Mouse (Mus musculus): Measurements from ENCODE around the gene Mrpl43. TPM values are rescaled to one million over a fixed set of nuclear protein-coding genes. Genes with fewer than 3 reads are reported as not detected.

Gene Mrpl43
- polyA plus RNA-seq, 1 experiment from 2014 or later: 65.5 TPM

DNA sequence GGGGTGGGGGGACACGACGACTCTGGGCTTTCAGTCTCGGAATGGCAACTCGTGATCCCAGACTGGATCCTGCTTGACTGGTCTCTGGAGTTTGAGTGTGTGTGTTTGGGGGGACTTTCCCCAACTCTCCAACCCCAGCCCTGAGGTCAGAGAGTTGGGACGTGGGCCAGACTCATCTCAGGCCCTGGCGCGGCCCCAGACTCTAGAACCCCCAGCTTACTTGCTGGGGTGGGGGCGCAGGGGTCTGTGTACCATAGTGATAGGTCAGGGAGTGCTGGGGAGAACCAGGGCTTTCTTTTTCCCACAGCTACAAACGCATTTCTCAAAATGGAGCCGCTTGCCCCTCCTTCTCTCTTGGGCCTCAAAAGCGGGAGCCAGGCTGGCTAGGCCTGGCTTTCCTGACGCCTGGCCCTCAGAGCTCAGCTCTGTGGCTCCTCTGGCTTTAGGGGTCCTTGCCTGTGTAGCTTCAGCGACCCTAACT lies 12.1 kb upstream of the Mrpl43 start:
- H3K27ac ChIP-seq (replicated peaks in 1 of 2; ENCODE audit: control insufficient read depth in 1 of 2, insufficient read depth in 1 of 2, low read depth in 2 of 2, low read length in 2 of 2): peak overlapping the region; percentile 98 to 100
- peaks cover 23 to 46% of the 10 kb centered on the region in 2 experiments for H3K4me1 ChIP-seq (ENCODE audit: control insufficient read depth in 2 of 2, insufficient read depth in 2 of 2, low read length in 2 of 2)
- ATAC-seq (ENCODE audit: insufficient number of reproducible peaks, insufficient read depth, low FRiP score, low read depth): no peak

DNA sequence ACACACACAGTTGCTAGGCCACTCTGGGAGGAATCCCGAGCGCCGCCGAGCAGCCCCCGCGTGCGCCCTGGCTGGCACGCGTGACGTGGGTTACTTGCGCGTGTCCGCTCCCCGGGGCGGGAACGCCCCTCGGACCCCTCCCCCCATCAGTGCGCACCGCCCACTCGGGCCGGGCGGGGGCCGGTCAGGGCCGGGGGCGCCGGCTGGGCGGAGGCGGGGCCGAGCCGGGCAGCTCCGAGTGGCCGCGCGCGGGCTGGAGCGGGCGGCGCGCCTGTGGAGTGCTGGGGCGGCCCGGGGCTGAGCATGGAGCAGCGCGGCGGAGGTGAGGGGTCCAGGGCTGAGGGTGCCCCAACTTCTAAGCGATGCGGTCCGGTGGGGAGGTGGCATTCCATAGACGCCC lies 11.7 kb upstream of the Mrpl43 start:
- Histone ChIP-seq H3K27me3 (ENCODE audit: control insufficient read depth, insufficient read depth, low read length) (no peaks in the 10 kb centered on the region), H3K4me2 (ENCODE audit: low read length) (peak overlapping the region; percentile 98), H3K36me3 (ENCODE audit: control insufficient read depth, insufficient read depth, low read length) (peaks cover 24% of the 10 kb centered on the region), H3K9ac (ENCODE audit: low read length) (peak overlapping the region; percentile 96), H3K4me1 (ENCODE audit: control insufficient read depth in 2 of 2, insufficient read depth in 2 of 2, low read length in 2 of 2) (peaks cover 23 to 46% of the 10 kb centered on the region in 2 experiments), H3K27ac (replicated peaks in 1 of 2; ENCODE audit: control insufficient read depth in 1 of 2, insufficient read depth in 1 of 2, low read depth in 2 of 2, low read length in 2 of 2) (peak overlapping the region; percentile 98 to 100), H3K9me3 (ENCODE audit: control insufficient read depth, low read length) (no peaks in the 10 kb centered on the region), H3K4me3 (ENCODE audit: control insufficient read depth in 1 of 2, insufficient read depth in 1 of 2, low read depth in 1 of 2, low read length in 2 of 2) (peak overlapping the region; percentile 68 to 79)
- ATAC-seq (ENCODE audit: insufficient number of reproducible peaks, insufficient read depth, low FRiP score, low read depth): peak; percentile 76
- WGBS: under 1% methylated on average over 48 of the region's 48 CpGs

More for the DNA sequence above, 12.1 kb upstream of the Mrpl43 start:
- Histone ChIP-seq H3K27me3 (ENCODE audit: control insufficient read depth, insufficient read depth, low read length) (no peaks in the 10 kb centered on the region), H3K9me3 (ENCODE audit: control insufficient read depth, low read length) (no peaks in the 10 kb centered on the region), H3K36me3 (ENCODE audit: control insufficient read depth, insufficient read depth, low read length) (peaks cover 25% of the 10 kb centered on the region), H3K4me2 (ENCODE audit: low read length) (peak overlapping the region; percentile 98), H3K9ac (ENCODE audit: low read length) (peak overlapping the region; percentile 96), H3K4me3 (ENCODE audit: control insufficient read depth in 1 of 2, insufficient read depth in 1 of 2, low read depth in 1 of 2, low read length in 2 of 2) (peak overlapping the region; percentile 68 to 79)
- 0% methylated on average over 12 of the region's 13 CpGs for WGBS

DNA sequence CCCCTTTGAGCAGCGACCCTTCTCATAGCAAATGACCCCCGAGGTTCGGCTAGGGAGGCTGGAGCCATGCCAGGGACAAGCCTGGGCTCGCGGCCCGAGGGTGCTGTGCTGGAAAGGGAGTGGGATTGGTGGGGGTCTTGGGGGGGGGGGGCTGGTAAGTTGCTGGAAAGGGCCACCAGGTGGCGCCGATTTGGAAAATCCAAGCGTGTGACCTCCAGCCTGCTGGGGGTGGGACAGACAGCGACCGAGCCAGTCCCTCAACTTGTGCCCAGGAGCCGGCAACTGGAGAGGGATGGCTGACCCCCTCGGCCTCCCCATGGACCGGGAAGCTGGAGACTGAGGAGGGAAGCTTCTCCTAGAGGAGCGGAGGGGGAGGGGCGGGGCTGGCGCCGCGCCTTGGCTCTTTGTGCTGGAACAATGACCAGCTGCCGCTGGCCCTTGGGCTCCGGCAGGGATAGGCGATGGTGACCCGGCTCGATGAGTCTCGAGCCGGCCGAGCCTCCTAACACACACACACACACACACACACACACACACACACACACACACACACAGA lies 11.1 kb upstream of the Mrpl43 start:
- peak; percentile 60 for ATAC-seq (ENCODE audit: insufficient number of reproducible peaks, insufficient read depth, low FRiP score, low read depth)
- Histone ChIP-seq H3K4me1 (ENCODE audit: control insufficient read depth in 2 of 2, insufficient read depth in 2 of 2, low read length in 2 of 2) (peaks cover 23 to 46% of the 10 kb centered on the region in 2 experiments), H3K4me2 (ENCODE audit: low read length) (peak overlapping the region; percentile 98), H3K27ac (replicated peaks in 1 of 2; ENCODE audit: control insufficient read depth in 1 of 2, insufficient read depth in 1 of 2, low read depth in 2 of 2, low read length in 2 of 2) (peak overlapping the region; percentile 98 to 100), H3K27me3 (ENCODE audit: control insufficient read depth, insufficient read depth, low read length) (no peaks in the 10 kb centered on the region), H3K9me3 (ENCODE audit: control insufficient read depth, low read length) (no peaks in the 10 kb centered on the region), H3K4me3 (ENCODE audit: control insufficient read depth in 1 of 2, insufficient read depth in 1 of 2, low read depth in 1 of 2, low read length in 2 of 2) (peak overlapping the region; percentile 68 to 79), H3K9ac (ENCODE audit: low read length) (peak overlapping the region; percentile 96), H3K36me3 (ENCODE audit: control insufficient read depth, insufficient read depth, low read length) (peaks cover 23% of the 10 kb centered on the region)
- WGBS: 1% methylated on average over 23 of the region's 27 CpGs

DNA sequence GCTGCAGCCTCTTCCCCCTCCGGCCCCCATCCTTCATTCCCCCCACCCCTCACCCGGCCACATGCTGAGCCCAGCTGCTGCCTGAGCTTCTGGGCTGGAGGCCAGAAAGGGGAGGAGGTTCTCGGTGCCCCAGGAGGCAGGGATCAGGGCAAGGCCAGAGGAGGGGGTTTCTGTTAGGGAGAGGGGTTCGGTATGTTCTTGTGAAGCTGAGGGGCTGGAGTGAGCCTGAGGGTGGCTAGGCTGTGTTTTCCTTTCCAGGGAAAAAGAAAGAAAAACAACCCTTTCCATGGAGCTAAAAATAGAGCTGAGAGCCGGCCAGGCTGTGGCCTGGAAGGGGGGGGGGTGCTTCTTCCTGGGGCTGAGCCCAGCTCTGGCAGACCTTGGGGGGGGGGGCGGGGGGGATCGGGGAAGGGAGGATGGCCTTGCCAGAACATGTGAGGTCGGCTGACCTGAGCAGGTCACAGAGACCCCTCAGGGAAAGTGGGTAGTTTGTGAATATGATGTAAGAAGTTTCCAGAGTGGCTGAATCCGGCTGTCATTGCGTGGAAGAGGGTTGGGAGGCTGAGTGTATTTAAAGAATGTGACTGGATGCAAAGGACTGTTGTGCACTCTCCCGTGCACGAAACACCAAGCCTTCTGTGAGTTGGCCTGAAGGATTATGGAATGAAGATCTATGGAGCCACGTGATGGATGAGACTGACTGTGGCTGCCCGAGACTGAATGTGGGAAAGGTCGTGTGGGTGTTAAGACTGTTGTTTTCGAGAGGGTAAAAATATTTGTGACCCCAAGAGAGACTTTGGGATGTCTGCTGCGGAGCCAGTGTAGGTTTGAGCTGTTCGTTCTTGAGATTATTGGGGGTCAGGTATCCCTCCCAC lies 10.3 kb upstream of the Mrpl43 start:
- Histone ChIP-seq H3K36me3 (ENCODE audit: control insufficient read depth, insufficient read depth, low read length) (peaks cover 23% of the 10 kb centered on the region), H3K4me3 (ENCODE audit: control insufficient read depth in 1 of 2, insufficient read depth in 1 of 2, low read depth in 1 of 2, low read length in 2 of 2) (peak overlapping the region; percentile 58 to 79), H3K9ac (ENCODE audit: low read length) (peak overlapping the region; percentile 96), H3K4me1 (ENCODE audit: control insufficient read depth in 2 of 2, insufficient read depth in 2 of 2, low read length in 2 of 2) (peaks cover 23 to 45% of the 10 kb centered on the region in 2 experiments), H3K27me3 (ENCODE audit: control insufficient read depth, insufficient read depth, low read length) (no peaks in the 10 kb centered on the region), H3K27ac (replicated peaks in 1 of 2; ENCODE audit: control insufficient read depth in 1 of 2, insufficient read depth in 1 of 2, low read depth in 2 of 2, low read length in 2 of 2) (peak overlapping the region; percentile 100), H3K4me2 (ENCODE audit: low read length) (peak overlapping the region; percentile 98), H3K9me3 (ENCODE audit: control insufficient read depth, low read length) (no peaks in the 10 kb centered on the region)
- under 1% methylated on average over 17 of the region's 18 CpGs for WGBS
- peak; percentile 28 for ATAC-seq (ENCODE audit: insufficient number of reproducible peaks, insufficient read depth, low FRiP score, low read depth)

DNA sequence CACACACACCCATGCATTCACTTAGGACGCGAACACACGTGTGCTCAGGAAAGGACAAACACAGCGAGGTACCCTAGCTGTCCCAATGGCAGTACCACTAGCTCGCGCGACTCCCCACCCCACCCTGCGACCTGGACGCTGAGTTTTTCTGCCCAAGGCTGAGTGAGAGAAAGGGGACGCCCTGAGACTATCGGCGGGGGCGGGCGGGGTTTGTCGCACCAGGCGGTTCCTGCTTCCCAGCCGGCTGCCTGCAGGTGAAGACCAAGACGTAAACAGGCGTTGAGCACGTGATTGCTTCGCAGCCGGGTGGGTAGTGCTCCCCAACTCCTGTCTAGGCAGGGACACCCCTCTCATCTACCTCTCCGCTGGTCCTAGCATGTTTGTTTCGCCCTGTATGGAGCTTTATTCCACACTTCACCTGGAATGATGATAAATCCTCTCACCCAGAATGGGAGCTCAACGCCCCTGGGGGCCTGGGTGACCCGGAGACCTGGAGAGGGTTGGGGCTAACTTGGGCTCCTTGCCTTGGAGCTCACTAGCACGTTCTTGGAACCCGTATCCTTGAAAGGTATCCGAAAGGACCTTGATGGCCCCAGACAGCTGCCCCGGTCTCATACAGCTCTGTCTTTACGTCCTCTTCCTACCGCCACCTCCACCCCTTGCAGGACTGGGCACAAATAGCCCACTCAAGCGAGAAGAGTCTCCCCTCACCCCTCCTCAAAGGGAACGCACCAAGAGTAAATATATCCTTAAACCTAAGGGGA lies 9.5 kb upstream of the Mrpl43 start:
- Histone ChIP-seq H3K9ac (ENCODE audit: low read length) (peak overlapping the region; percentile 96), H3K4me1 (ENCODE audit: control insufficient read depth in 2 of 2, insufficient read depth in 2 of 2, low read length in 2 of 2) (peaks cover 22 to 36% of the 10 kb centered on the region in 2 experiments), H3K27ac (replicated peaks in 1 of 2; ENCODE audit: control insufficient read depth in 1 of 2, insufficient read depth in 1 of 2, low read depth in 2 of 2, low read length in 2 of 2) (peak overlapping the region; percentile 100), H3K4me2 (ENCODE audit: low read length) (peak overlapping the region; percentile 98), H3K36me3 (ENCODE audit: control insufficient read depth, insufficient read depth, low read length) (peaks cover 25% of the 10 kb centered on the region), H3K4me3 (ENCODE audit: control insufficient read depth in 1 of 2, insufficient read depth in 1 of 2, low read depth in 1 of 2, low read length in 2 of 2) (peak overlapping the region; percentile 58 to 79), H3K9me3 (ENCODE audit: control insufficient read depth, low read length) (no peaks in the 10 kb centered on the region), H3K27me3 (ENCODE audit: control insufficient read depth, insufficient read depth, low read length) (no peaks in the 10 kb centered on the region)
- under 1% methylated on average over 34 of the region's 34 CpGs for WGBS
- no peak for ATAC-seq (ENCODE audit: insufficient number of reproducible peaks, insufficient read depth, low FRiP score, low read depth)

DNA sequence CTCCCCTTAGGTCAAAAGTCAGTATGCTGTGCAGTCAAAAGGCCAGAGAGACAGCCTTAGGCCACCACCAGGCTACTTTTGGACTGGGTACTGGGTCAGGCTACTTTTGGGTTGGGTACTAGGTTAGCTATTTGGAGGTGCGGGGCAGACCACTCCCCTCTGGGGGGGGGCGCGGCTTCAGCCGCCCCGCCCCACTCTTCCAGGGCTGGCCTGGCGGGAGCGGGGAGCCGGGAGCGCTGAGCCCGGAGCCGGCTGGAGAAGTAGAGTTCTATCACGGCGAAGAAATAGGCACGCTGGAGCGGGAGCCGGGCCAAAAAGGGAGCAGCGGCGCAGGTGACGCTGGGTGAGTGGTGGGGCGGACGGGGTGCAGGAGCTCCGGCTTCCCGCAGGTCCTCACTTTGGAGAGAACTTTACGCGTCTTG lies 8.8 kb upstream of the Mrpl43 start:
- Histone ChIP-seq H3K4me1 (ENCODE audit: control insufficient read depth in 2 of 2, insufficient read depth in 2 of 2, low read length in 2 of 2) (peaks cover 16 to 29% of the 10 kb centered on the region in 2 experiments), H3K4me2 (ENCODE audit: low read length) (peak overlapping the region; percentile 98), H3K9me3 (ENCODE audit: control insufficient read depth, low read length) (no peaks in the 10 kb centered on the region), H3K27me3 (ENCODE audit: control insufficient read depth, insufficient read depth, low read length) (no peaks in the 10 kb centered on the region), H3K36me3 (ENCODE audit: control insufficient read depth, insufficient read depth, low read length) (peaks cover 30% of the 10 kb centered on the region), H3K27ac (replicated peaks in 1 of 2; ENCODE audit: control insufficient read depth in 1 of 2, insufficient read depth in 1 of 2, low read depth in 2 of 2, low read length in 2 of 2) (peak overlapping the region; percentile 100), H3K9ac (ENCODE audit: low read length) (peak overlapping the region; percentile 96), H3K4me3 (ENCODE audit: control insufficient read depth in 1 of 2, insufficient read depth in 1 of 2, low read depth in 1 of 2, low read length in 2 of 2) (peak overlapping the region; percentile 58 to 79)
- ATAC-seq (ENCODE audit: insufficient number of reproducible peaks, insufficient read depth, low FRiP score, low read depth): peak; percentile 7; the same call in 1 of the 2 replicates
- WGBS: under 1% methylated on average over 25 of the region's 25 CpGs

DNA sequence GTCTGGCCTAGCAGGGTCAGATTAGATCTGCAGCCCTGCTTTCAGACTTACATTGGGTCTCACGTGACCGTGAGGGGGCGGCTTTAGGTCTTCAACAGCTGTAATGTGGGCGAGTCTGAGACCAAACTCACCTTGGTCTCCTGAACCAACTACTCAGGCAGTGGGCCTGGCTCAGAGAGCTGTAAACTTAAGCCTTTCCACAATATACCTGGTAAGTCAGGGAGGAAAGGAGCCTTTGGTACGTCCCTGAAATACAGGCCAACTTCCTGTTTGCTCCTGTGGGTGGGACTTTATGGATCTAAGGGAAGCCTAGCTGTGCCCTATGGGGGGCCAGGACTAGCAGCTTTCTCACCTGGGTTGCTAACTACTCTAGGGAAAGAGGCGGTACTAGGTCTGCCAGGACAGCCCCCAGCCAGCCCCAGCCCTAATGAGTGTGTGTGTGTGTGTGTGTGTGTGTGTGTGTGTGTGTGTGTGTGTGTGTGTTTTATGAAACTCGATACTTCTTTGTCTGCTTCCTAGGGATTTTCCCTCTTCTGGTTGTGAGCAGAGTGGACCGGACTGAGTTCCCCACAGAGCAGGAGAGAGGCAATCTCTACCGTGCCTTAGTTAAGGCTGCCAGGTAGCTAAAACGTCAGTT lies 8.2 kb upstream of the Mrpl43 start, which contains the start of gene Lzts2:
Gene Lzts2 (plus strand): TSS at position 80 of the 637 bp plus-strand sequence.
- peak within 1 kb of the TSS; percentile 100 for H3K27ac ChIP-seq (replicated peaks in 1 of 2; ENCODE audit: control insufficient read depth in 1 of 2, insufficient read depth in 1 of 2, low read depth in 2 of 2, low read length in 2 of 2)
- peak within 1 kb of the TSS; percentile 98 for H3K4me2 ChIP-seq (ENCODE audit: low read length)
- ATAC-seq (ENCODE audit: insufficient number of reproducible peaks, insufficient read depth, low FRiP score, low read depth): no peak
- peak within 1 kb of the TSS; percentile 58 to 79 for H3K4me3 ChIP-seq (ENCODE audit: control insufficient read depth in 1 of 2, insufficient read depth in 1 of 2, low read depth in 1 of 2, low read length in 2 of 2)
- 8% methylated on average over 10 of the region's 10 CpGs for WGBS
- H3K27me3 ChIP-seq (ENCODE audit: control insufficient read depth, insufficient read depth, low read length): no peaks in the 10 kb centered on the region
- peaks cover 34% of the 10 kb centered on the region for H3K36me3 ChIP-seq (ENCODE audit: control insufficient read depth, insufficient read depth, low read length)
- no peaks in the 10 kb centered on the region for H3K9me3 ChIP-seq (ENCODE audit: control insufficient read depth, low read length)
- H3K4me1 ChIP-seq (ENCODE audit: control insufficient read depth in 2 of 2, insufficient read depth in 2 of 2, low read length in 2 of 2): peaks cover 16 to 24% of the 10 kb centered on the region in 2 experiments
- H3K9ac ChIP-seq (ENCODE audit: low read length): peak within 1 kb of the TSS; percentile 96
